Mouse (Mus musculus) liver, adult 2 months (tissue): ENCODE measurements around the gene Lin9.

Source experiments
- CTCF ChIP-seq: fragments of 200-500 bp; IDR thresholded peaks from 2 replicates; pipeline ENCODE4 v1.5.1; 2011; ENCODE audit warnings: low read depth, low read length, control low read depth
- POLR2A ChIP-seq: fragments of 200-500 bp; IDR thresholded peaks from 2 replicates; pipeline ENCODE4 v1.6.1; 2011; ENCODE audit warnings: low read length, control low read depth; ENCODE audit not compliant: insufficient read depth; ENCODE audit errors: extremely low read depth

DNA sequence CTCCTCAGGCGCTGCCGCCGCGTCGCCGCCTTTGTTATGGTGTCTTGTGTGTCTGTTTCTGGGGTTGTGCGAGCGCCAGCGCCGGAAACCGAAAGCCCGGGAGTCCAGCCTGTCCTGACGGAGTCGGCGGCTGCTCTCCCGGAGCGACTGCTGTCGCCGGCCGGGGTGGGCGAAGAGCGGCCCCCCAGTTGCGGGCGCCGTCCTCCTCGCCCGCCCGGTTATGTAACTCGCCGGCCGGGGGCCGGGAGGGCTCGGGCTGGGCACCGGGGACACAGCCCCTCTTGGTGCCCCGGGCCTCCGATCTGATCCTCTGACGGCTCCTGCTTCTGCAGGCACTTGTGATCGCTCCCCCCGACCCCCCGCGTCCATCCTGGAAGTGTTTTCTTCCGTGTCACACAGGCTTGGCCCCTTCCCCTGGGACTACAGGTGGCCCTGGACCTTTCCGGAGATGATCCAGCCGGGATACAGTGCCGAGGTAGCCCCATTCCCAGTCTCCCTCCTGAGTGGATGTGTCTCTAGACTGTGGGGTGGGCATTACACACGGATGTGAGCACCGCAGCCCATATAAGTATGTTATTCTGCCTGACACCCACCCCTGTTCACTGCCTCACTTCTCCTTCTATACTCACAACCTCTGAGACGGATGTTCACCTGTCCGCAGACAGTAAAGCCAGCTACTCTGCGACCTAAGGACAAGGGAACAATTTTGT lies 723 bp downstream of the Lin9 start:
- TF ChIP-seq CTCF (no peak), POLR2A (no peak)
